Mouse (Mus musculus): Measurements from ENCODE around the gene Ky.

- TF ChIP-seq CHD2 (IDR thresholded peaks at IDR 0.05; ENCODE audit: low read depth, low read length) (no peak), MAFK (IDR thresholded peaks at IDR 0.05; ENCODE audit: insufficient read depth, low read depth, low read length) (no peak), ZC3H11A (IDR thresholded peaks at IDR 0.05; ENCODE audit: borderline replicate concordance, low read depth, low read length) (no peak), ZNF384 (IDR thresholded peaks at IDR 0.05; ENCODE audit: low read depth, low read length) (no peak), HCFC1 (IDR thresholded peaks at IDR 0.05; ENCODE audit: borderline replicate concordance, insufficient read depth, low read length) (no peak)
Observed at GRCm38 (mm10) chr9:102513578-102513977, 8.0 kb downstream of the Ky start.

Data from ES-E14 (cell line).